Mouse (Mus musculus) olfactory bulb, adult 2 months (tissue): Measurements from ENCODE around the gene Spata13.

Experiments
- CTCF ChIP-seq: fragments of 200-500 bp; IDR thresholded peaks from 2 replicates; pipeline ENCODE4 v1.5.1; 2012; ENCODE audit warnings: low read depth, mild to moderate bottlenecking, low read length, moderate library complexity; ENCODE audit not compliant: insufficient read depth
- POLR2A ChIP-seq: fragments of 200-500 bp; IDR thresholded peaks from 2 replicates; pipeline ENCODE4 v1.6.1; 2012; ENCODE audit warnings: mild to moderate bottlenecking, low read depth, low read length, moderate library complexity; ENCODE audit not compliant: insufficient read depth

DNA sequence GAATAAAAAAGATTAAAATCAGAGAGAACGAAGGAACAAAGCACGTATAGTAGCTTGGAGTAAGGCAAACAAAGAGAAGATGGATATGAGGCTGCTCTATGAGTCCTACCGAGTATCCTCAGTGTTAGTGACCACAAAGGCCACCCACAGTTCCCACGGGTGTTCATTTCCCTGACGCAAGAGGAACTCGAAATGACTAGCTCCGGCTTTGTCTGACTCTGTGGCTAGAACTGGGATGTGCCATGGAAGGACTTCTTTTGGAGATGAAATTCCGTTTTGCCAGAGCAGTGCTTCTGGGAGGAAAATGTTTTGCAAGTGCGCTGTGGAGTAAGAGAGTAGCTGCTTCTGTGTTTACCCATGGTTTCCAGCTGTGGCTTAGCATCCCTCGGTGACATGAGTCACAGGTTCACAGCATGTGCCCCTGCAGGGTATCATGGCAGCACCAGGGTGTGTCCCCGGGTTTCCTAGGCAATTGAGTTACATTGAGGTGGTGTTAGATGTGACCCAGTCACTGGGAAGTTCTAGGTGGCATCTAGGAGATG, 78.6 kb downstream of the Spata13 start:
- TF ChIP-seq CTCF (no peak), POLR2A (no peak)
